Mouse (Mus musculus): ENCODE results near the gene Gm11639. TPM values are rescaled to one million over a fixed set of nuclear protein-coding genes. Genes with fewer than 3 reads are reported as not detected.
"Not testable (repeated sequence)": the region's sequence is repeated elsewhere in the genome, so short reads cannot be mapped to it uniquely, and the experiment has no call there.

Gene Gm11639
- polyA plus RNA-seq, 1 experiment from 2014 or later = 0.01 TPM

- H3K4me3 ChIP-seq (ENCODE audit: low read depth, low read length) = peak overlapping the region; percentile 100
- DNase-seq (ENCODE audit: low spot score) (no peak), ATAC-seq (ENCODE audit: low read depth) (no peak; the same call in 1 of the 2 replicates)
- H3K4me1 ChIP-seq (ENCODE audit: control insufficient read depth, insufficient read depth, low read length) = peaks cover 11% of the 10 kb centered on the region
- H3K4me2 ChIP-seq (ENCODE audit: low read depth, low read length) = peak overlapping the region; percentile 94
- WGBS = under 1% methylated on average over 39 of the region's 49 CpGs
- H3K27ac ChIP-seq (replicated peaks; ENCODE audit: low read depth, low read length) = no peak overlapping the region
- no peaks in the 10 kb centered on the region for H3K27me3 ChIP-seq (replicated peaks; ENCODE audit: control insufficient read depth, insufficient read depth, low read length)
- H3K36me3 ChIP-seq (ENCODE audit: control insufficient read depth, insufficient read depth, low read length) = peaks cover 29% of the 10 kb centered on the region
- peak overlapping the region; percentile 77 for H3K9ac ChIP-seq (ENCODE audit: low read depth, low read length)
- H3K9me3 ChIP-seq (ENCODE audit: control insufficient read depth, low read length) = no peaks in the 10 kb centered on the region
Measured at GRCm38 (mm10) chr11:105126520-105127029, 441.1 kb downstream of the Gm11639 start.

GRCm38 (mm10) chr11:105135692-105136091 lies 450.2 kb downstream of the Gm11639 start:
- WGBS = 92% methylated on average over 7 of the region's 7 CpGs
- no peak for ATAC-seq (ENCODE audit: low read depth)
- peaks cover 97% of the 10 kb centered on the region for H3K36me3 ChIP-seq (ENCODE audit: control insufficient read depth, insufficient read depth, low read length)

GRCm38 (mm10) chr11:105137255-105137654 lies 451.7 kb downstream of the Gm11639 start:
- not testable (repeated sequence) for DNase-seq (ENCODE audit: low spot score); H3K4me2 ChIP-seq (ENCODE audit: low read depth, low read length); H3K27ac ChIP-seq (replicated peaks; ENCODE audit: low read depth, low read length); H3K4me3 ChIP-seq (ENCODE audit: low read depth, low read length); ATAC-seq (ENCODE audit: low read depth); H3K9me3 ChIP-seq (ENCODE audit: control insufficient read depth, low read length); H3K27me3 ChIP-seq (replicated peaks; ENCODE audit: control insufficient read depth, insufficient read depth, low read length); H3K4me1 ChIP-seq (ENCODE audit: control insufficient read depth, insufficient read depth, low read length); H3K9ac ChIP-seq (ENCODE audit: low read depth, low read length)
- WGBS = 86% methylated on average over 2 of the region's 2 CpGs
- peaks cover 87% of the 10 kb centered on the region for H3K36me3 ChIP-seq (ENCODE audit: control insufficient read depth, insufficient read depth, low read length)

More at GRCm38 (mm10) chr11:105135692-105136091, 450.2 kb downstream of the Gm11639 start:
- Histone ChIP-seq H3K4me2 (ENCODE audit: low read depth, low read length) (no peak overlapping the region), H3K27me3 (replicated peaks; ENCODE audit: control insufficient read depth, insufficient read depth, low read length) (no peaks in the 10 kb centered on the region), H3K4me3 (ENCODE audit: low read depth, low read length) (no peak overlapping the region), H3K9ac (ENCODE audit: low read depth, low read length) (no peak overlapping the region), H3K27ac (replicated peaks; ENCODE audit: low read depth, low read length) (no peak overlapping the region), H3K4me1 (ENCODE audit: control insufficient read depth, insufficient read depth, low read length) (no peaks in the 10 kb centered on the region), H3K9me3 (ENCODE audit: control insufficient read depth, low read length) (no peaks in the 10 kb centered on the region)
- no peak for DNase-seq (ENCODE audit: low spot score)

GRCm38 (mm10) chr11:105140512-105140911 lies 455.0 kb downstream of the Gm11639 start:
- not testable (repeated sequence) for ATAC-seq (ENCODE audit: low read depth); H3K9me3 ChIP-seq (ENCODE audit: control insufficient read depth, low read length); H3K27ac ChIP-seq (replicated peaks; ENCODE audit: low read depth, low read length); DNase-seq (ENCODE audit: low spot score); H3K4me1 ChIP-seq (ENCODE audit: control insufficient read depth, insufficient read depth, low read length); H3K27me3 ChIP-seq (replicated peaks; ENCODE audit: control insufficient read depth, insufficient read depth, low read length); H3K9ac ChIP-seq (ENCODE audit: low read depth, low read length); H3K4me2 ChIP-seq (ENCODE audit: low read depth, low read length); H3K4me3 ChIP-seq (ENCODE audit: low read depth, low read length)
- WGBS = 99% methylated on average over 7 of the region's 8 CpGs
- H3K36me3 ChIP-seq (ENCODE audit: control insufficient read depth, insufficient read depth, low read length) = peaks cover 55% of the 10 kb centered on the region

- 92% methylated on average over 5 of the region's 5 CpGs for WGBS
- ATAC-seq (ENCODE audit: low read depth) = no peak
- H3K27me3 ChIP-seq (replicated peaks; ENCODE audit: control insufficient read depth, insufficient read depth, low read length) = no peaks in the 10 kb centered on the region
- no peak for DNase-seq (ENCODE audit: low spot score)
- H3K9ac ChIP-seq (ENCODE audit: low read depth, low read length) = no peak overlapping the region
- no peak overlapping the region for H3K4me3 ChIP-seq (ENCODE audit: low read depth, low read length)
- H3K36me3 ChIP-seq (ENCODE audit: control insufficient read depth, insufficient read depth, low read length) = peaks cover 49% of the 10 kb centered on the region
- no peak overlapping the region for H3K4me2 ChIP-seq (ENCODE audit: low read depth, low read length)
- H3K4me1 ChIP-seq (ENCODE audit: control insufficient read depth, insufficient read depth, low read length) = no peaks in the 10 kb centered on the region
- no peaks in the 10 kb centered on the region for H3K9me3 ChIP-seq (ENCODE audit: control insufficient read depth, low read length)
- H3K27ac ChIP-seq (replicated peaks; ENCODE audit: low read depth, low read length) = no peak overlapping the region
Measured at GRCm38 (mm10) chr11:105141115-105141514, 455.6 kb downstream of the Gm11639 start.

- DNase-seq (ENCODE audit: low spot score) (no peak), ATAC-seq (ENCODE audit: low read depth) (no peak)
- peaks cover 25% of the 10 kb centered on the region for H3K36me3 ChIP-seq (ENCODE audit: control insufficient read depth, insufficient read depth, low read length)
- H3K9me3 ChIP-seq (ENCODE audit: control insufficient read depth, low read length) = no peaks in the 10 kb centered on the region
- H3K4me1 ChIP-seq (ENCODE audit: control insufficient read depth, insufficient read depth, low read length) = no peaks in the 10 kb centered on the region
- H3K27ac ChIP-seq (replicated peaks; ENCODE audit: low read depth, low read length) = no peak overlapping the region
- H3K27me3 ChIP-seq (replicated peaks; ENCODE audit: control insufficient read depth, insufficient read depth, low read length) = no peaks in the 10 kb centered on the region
- H3K4me3 ChIP-seq (ENCODE audit: low read depth, low read length) = no peak overlapping the region
- H3K4me2 ChIP-seq (ENCODE audit: low read depth, low read length) = no peak overlapping the region
- no peak overlapping the region for H3K9ac ChIP-seq (ENCODE audit: low read depth, low read length)
Measured at GRCm38 (mm10) chr11:105143564-105143963, 458.1 kb downstream of the Gm11639 start.

- Histone ChIP-seq H3K27ac (replicated peaks; ENCODE audit: low read depth, low read length) (no peak overlapping the region), H3K4me2 (ENCODE audit: low read depth, low read length) (no peak overlapping the region), H3K36me3 (ENCODE audit: control insufficient read depth, insufficient read depth, low read length) (peaks cover 21% of the 10 kb centered on the region), H3K27me3 (replicated peaks; ENCODE audit: control insufficient read depth, insufficient read depth, low read length) (no peaks in the 10 kb centered on the region), H3K9ac (ENCODE audit: low read depth, low read length) (no peak overlapping the region), H3K4me3 (ENCODE audit: low read depth, low read length) (no peak overlapping the region), H3K4me1 (ENCODE audit: control insufficient read depth, insufficient read depth, low read length) (no peaks in the 10 kb centered on the region), H3K9me3 (ENCODE audit: control insufficient read depth, low read length) (no peaks in the 10 kb centered on the region)
- no peak for ATAC-seq (ENCODE audit: low read depth)
- 77% methylated on average over 3 of the region's 3 CpGs for WGBS
- no peak for DNase-seq (ENCODE audit: low spot score)
Measured at GRCm38 (mm10) chr11:105144084-105144483, 458.6 kb downstream of the Gm11639 start.

- no peak overlapping the region for H3K9ac ChIP-seq (ENCODE audit: low read depth, low read length)
- no peak overlapping the region for H3K27ac ChIP-seq (replicated peaks; ENCODE audit: low read depth, low read length)
- no peaks in the 10 kb centered on the region for H3K4me1 ChIP-seq (ENCODE audit: control insufficient read depth, insufficient read depth, low read length)
- no peaks in the 10 kb centered on the region for H3K27me3 ChIP-seq (replicated peaks; ENCODE audit: control insufficient read depth, insufficient read depth, low read length)
- no peak overlapping the region for H3K4me2 ChIP-seq (ENCODE audit: low read depth, low read length)
- H3K36me3 ChIP-seq (ENCODE audit: control insufficient read depth, insufficient read depth, low read length) = peaks cover 15% of the 10 kb centered on the region
- H3K9me3 ChIP-seq (ENCODE audit: control insufficient read depth, low read length) = no peaks in the 10 kb centered on the region
- no peak for ATAC-seq (ENCODE audit: low read depth)
- no peak overlapping the region for H3K4me3 ChIP-seq (ENCODE audit: low read depth, low read length)
- 79% methylated on average over 11 of the region's 11 CpGs for WGBS
- no peak for DNase-seq (ENCODE audit: low spot score)
Measured at GRCm38 (mm10) chr11:105144508-105145210, 459.2 kb downstream of the Gm11639 start.

- no peaks in the 10 kb centered on the region for H3K4me1 ChIP-seq (ENCODE audit: control insufficient read depth, insufficient read depth, low read length)
- no peak for DNase-seq (ENCODE audit: low spot score)
- H3K27me3 ChIP-seq (replicated peaks; ENCODE audit: control insufficient read depth, insufficient read depth, low read length) = no peaks in the 10 kb centered on the region
- peaks cover 9% of the 10 kb centered on the region for H3K36me3 ChIP-seq (ENCODE audit: control insufficient read depth, insufficient read depth, low read length)
- H3K9ac ChIP-seq (ENCODE audit: low read depth, low read length) = no peak overlapping the region
- H3K4me3 ChIP-seq (ENCODE audit: low read depth, low read length) = no peak overlapping the region
- no peaks in the 10 kb centered on the region for H3K9me3 ChIP-seq (ENCODE audit: control insufficient read depth, low read length)
- WGBS = 93% methylated on average over 10 of the region's 10 CpGs
- H3K27ac ChIP-seq (replicated peaks; ENCODE audit: low read depth, low read length) = no peak overlapping the region
- H3K4me2 ChIP-seq (ENCODE audit: low read depth, low read length) = no peak overlapping the region
- no peak for ATAC-seq (ENCODE audit: low read depth)
Measured at GRCm38 (mm10) chr11:105145211-105145610, 459.7 kb downstream of the Gm11639 start.
